24 mouse cellular contexts compared by ENCODE assay signal in genomic region chr7:112938959-112939358, GRCm38 (mm10). TPM values are rescaled to one million over a fixed set of nuclear protein-coding genes. Genes with fewer than 3 reads are reported as not detected.
"Had no signal": no experiment of that assay in that cellular context is flagged by ENCODE, and none has a peak within 500 bp of the region (broad histone marks: within the 10 kb centered on the region; RNA-seq: fewer than 3 reads in every experiment).

No protein-coding gene starts in this region.

- ATAC-seq: hindbrain, postnatal 0 days; intestine, embryonic 16.5 days; liver, embryonic 12.5 days had no signal

- DNase-seq: gastrocnemius, postnatal 14 days; gastrocnemius, postnatal 36 days; heart, adult 18-20 months; heart, postnatal 10 days; kidney, adult 11 months; kidney, adult 8-10 months; kidney, postnatal 10 days; kidney, postnatal 25 days; layer of hippocampus, adult 9-11 months; layer of hippocampus, postnatal 36 days; left cerebral cortex, postnatal 4 days had no signal

- H3K9me3 ChIP-seq: heart, embryonic 10.5 days; heart, embryonic 12.5 days; hindbrain, embryonic 13.5 days; hindbrain, embryonic 15.5 days; kidney, embryonic 15.5 days; limb, embryonic 13.5 days; limb, embryonic 15.5 days; liver, embryonic 12.5 days had no signal

- H3K36me3 ChIP-seq: heart, embryonic 10.5 days; heart, embryonic 12.5 days; hindbrain, embryonic 13.5 days; hindbrain, embryonic 15.5 days; kidney, embryonic 15.5 days; limb, embryonic 13.5 days; limb, embryonic 15.5 days; liver, embryonic 12.5 days had no signal

- H3K4me3 ChIP-seq: heart, embryonic 10.5 days; heart, embryonic 12.5 days; hindbrain, embryonic 13.5 days; hindbrain, embryonic 15.5 days; kidney, embryonic 15.5 days; limb, embryonic 13.5 days; limb, embryonic 15.5 days; liver, embryonic 12.5 days had no signal

- H3K4me1 ChIP-seq: heart, embryonic 10.5 days; heart, embryonic 12.5 days; hindbrain, embryonic 13.5 days; hindbrain, embryonic 15.5 days; limb, embryonic 13.5 days; limb, embryonic 15.5 days; liver, embryonic 12.5 days had no signal

- H3K27me3 ChIP-seq: hindbrain, embryonic 13.5 days; hindbrain, embryonic 15.5 days; kidney, embryonic 15.5 days; limb, embryonic 13.5 days; limb, embryonic 15.5 days had no signal

- H3K4me2 ChIP-seq: heart, embryonic 12.5 days; hindbrain, embryonic 13.5 days; hindbrain, embryonic 15.5 days; kidney, embryonic 15.5 days; limb, embryonic 13.5 days; limb, embryonic 15.5 days; liver, embryonic 12.5 days had no signal

- H3K9ac ChIP-seq: heart, embryonic 12.5 days; hindbrain, embryonic 13.5 days; hindbrain, embryonic 15.5 days; kidney, embryonic 15.5 days; limb, embryonic 13.5 days; limb, embryonic 15.5 days; liver, embryonic 12.5 days; liver, embryonic 14.5 days had no signal

- H3K27ac ChIP-seq: heart, embryonic 10.5 days; hindbrain, embryonic 13.5 days; hindbrain, embryonic 15.5 days; hindbrain, postnatal 0 days; kidney, embryonic 15.5 days; limb, embryonic 13.5 days; limb, embryonic 15.5 days; liver, embryonic 12.5 days; liver, embryonic 14.5 days had no signal

RNA-seq across cellular contexts. Expression of gene Rassf10, which starts 14.8 kb away (rescaled TPM):
- total RNA-seq: hematopoietic stem cell, adult 5-6 weeks had no signal
- polyA plus RNA-seq: liver, embryonic 16.5 days had no signal
